8 mouse cellular contexts compared by ENCODE assay signal in genomic region chr7:19755851-19756786, GRCm38 (mm10). TPM values are rescaled to one million over a fixed set of nuclear protein-coding genes. Genes with fewer than 3 reads are reported as not detected.
DNase-seq lines count a peak whose midpoint lies in the region; ATAC-seq and TF ChIP-seq lines count a peak whose summit lies in the region.
"Had no signal": no experiment of that assay in that cellular context is flagged by ENCODE, and none has a peak within 500 bp of the region (broad histone marks: within the 10 kb centered on the region; RNA-seq: fewer than 3 reads in every experiment).

No protein-coding gene starts in this region.

- H3K9ac ChIP-seq in liver, embryonic 14.5 days (replicated peaks): no peak overlapping the region
- H3K9ac ChIP-seq: liver, embryonic 15.5 days had no signal

- H3K4me3 ChIP-seq in brown adipose tissue, adult 24 weeks (ENCODE audit: insufficient read depth, low read depth, low read length): peak overlapping the region; percentile 25
- no peak overlapping the region for H3K4me3 ChIP-seq in liver, embryonic 14.5 days (ENCODE audit: insufficient read depth in 1 of 2, low read depth in 2 of 2, low read length in 2 of 2)
- H3K4me3 ChIP-seq: liver, embryonic 15.5 days had no signal

- no peaks in the 10 kb centered on the region for H3K9me3 ChIP-seq in liver, embryonic 14.5 days (ENCODE audit: control insufficient read depth, low read length)
- H3K9me3 ChIP-seq: liver, embryonic 15.5 days had no signal

- peak; percentile 82 for DNase-seq in adrenal gland, adult 2 months
- peak; percentile 89 to 91 for DNase-seq in heart, postnatal 14 days
- DNase-seq in liver, embryonic 14.5 days (ENCODE audit: low read depth in 3 of 3, low spot score in 3 of 3): no peak
- no peak for DNase-seq in layer of hippocampus, adult 8-10 months (ENCODE audit: low spot score in 2 of 2)
- no peak for DNase-seq in retina, postnatal 1 day

- H3K36me3 ChIP-seq in liver, embryonic 14.5 days (replicated peaks; ENCODE audit: control insufficient read depth, insufficient read depth, low read depth): no peaks in the 10 kb centered on the region
- H3K36me3 ChIP-seq: liver, embryonic 15.5 days had no signal

- ATAC-seq in liver, embryonic 14.5 days (ENCODE audit: insufficient read depth): 0 out of 2 replicates have a peak, but pooled peaks have one; percentile 30
- no peak for ATAC-seq in monocyte, adult 5-6 weeks (replicated peaks; ENCODE audit: insufficient number of reproducible peaks, low FRiP score, low TSS enrichment, poor library complexity, severe bottlenecking)

- 39% methylated on average over 24 of the region's 24 CpGs for WGBS in liver, embryonic 14.5 days (ENCODE audit: insufficient replicate concordance)

- intact Hi-C loops in heart, postnatal 14 days (cut with DNase I): no loop called here

- no peak overlapping the region for H3K4me2 ChIP-seq in liver, embryonic 14.5 days (ENCODE audit: low read depth)
- H3K4me2 ChIP-seq: liver, embryonic 15.5 days had no signal

- H3K4me1 ChIP-seq in brown adipose tissue, adult 24 weeks (ENCODE audit: control insufficient read depth, insufficient read depth, insufficient read length, low read length): peaks cover 32% of the 10 kb centered on the region
- peaks cover 0 to 1% of the 10 kb centered on the region in 2 experiments; a peak in 1 of 4 replicates for H3K4me1 ChIP-seq in liver, embryonic 14.5 days (replicated peaks; ENCODE audit: control insufficient read depth in 2 of 2, insufficient read depth in 2 of 2, low read length in 1 of 2)

- peaks cover 2% of the 10 kb centered on the region; the same call in 1 of the 2 replicates for H3K27me3 ChIP-seq in liver, embryonic 14.5 days (ENCODE audit: control insufficient read depth, insufficient read depth, low read length)

- TF ChIP-seq EP300 in liver, embryonic 14.5 days (IDR thresholded peaks at IDR 0.05; ENCODE audit: low read depth): no peak

- H3K27ac ChIP-seq in brown adipose tissue, adult 24 weeks (replicated peaks; ENCODE audit: low read depth, low read length): peak overlapping the region; percentile 93
- H3K27ac ChIP-seq in liver, embryonic 14.5 days: no peak overlapping the region
- H3K27ac ChIP-seq: liver, embryonic 15.5 days had no signal

- no peak for TF ChIP-seq CTCF in liver, embryonic 14.5 days (IDR thresholded peaks at IDR 0.05; ENCODE audit: low read depth)

RNA-seq across cellular contexts. Expression of gene Nectin2, which starts 5.8 kb away (rescaled TPM):
- 10 to 100 TPM; 76.9 to 98.1 TPM for total RNA-seq in adrenal gland, adult 2 months (2021)
- polyA plus RNA-seq in adrenal gland, adult 2 months (2012; rRNA removed): 138 and 165 TPM in 2 replicates
- polyA plus RNA-seq in brown adipose tissue, adult 24 weeks (2012; ENCODE audit: insufficient read depth, insufficient read length, missing spikeins): 36.0 and 38.3 TPM in 2 replicates
- 10 to 100 TPM; 37.2 to 39.7 TPM for total RNA-seq in heart, postnatal 14 days (2021)
- 7.8 and 8.9 TPM in 2 replicates for polyA plus RNA-seq in liver, embryonic 14.5 days (2012; rRNA removed)
- polyA plus RNA-seq in liver, embryonic 14.5 days (2014; fragmentation: Nextera tagmentation; extraction: Ambion mirVana): 10.2 and 10.3 TPM in 2 replicates
- not detected in 3 replicates for total RNA-seq in monocyte, adult 5-6 weeks (2017)
- total RNA-seq in layer of hippocampus, adult 8-10 months (2022): 1 to 10 TPM; 5.7 to 8.2 (median 7.0) TPM

RNA-seq across cellular contexts. Expression of gene Bcam, which starts 14.7 kb away (rescaled TPM):
- 10 to 100 TPM; 35.9 to 61.1 TPM for total RNA-seq in adrenal gland, adult 2 months (2021)
- 103 and 108 TPM in 2 replicates for polyA plus RNA-seq in adrenal gland, adult 2 months (2012; rRNA removed)
- 7.6 and 20.8 TPM in 2 replicates for polyA plus RNA-seq in brown adipose tissue, adult 24 weeks (2012; ENCODE audit: insufficient read depth, insufficient read length, missing spikeins)
- total RNA-seq in heart, postnatal 14 days (2021): 100 to 1,000 TPM; 225 to 236 TPM
- 6.3 and 7.6 TPM in 2 replicates for polyA plus RNA-seq in liver, embryonic 14.5 days (2012; rRNA removed)
- polyA plus RNA-seq in liver, embryonic 14.5 days (2014; fragmentation: Nextera tagmentation; extraction: Ambion mirVana): 4.9 and 6.6 TPM in 2 replicates
- total RNA-seq in monocyte, adult 5-6 weeks (2017): not detected in 3 replicates
- total RNA-seq in layer of hippocampus, adult 8-10 months (2022): 10 to 100 TPM; 11.0 to 15.2 (median 13.2) TPM

RNA-seq across cellular contexts. Expression of gene Cblc, which starts 40.5 kb away (rescaled TPM):
- total RNA-seq in adrenal gland, adult 2 months (2021): not detected
- 0.60 TPM in 1 of 2 replicates, not detected in the other for polyA plus RNA-seq in adrenal gland, adult 2 months (2012; rRNA removed)
- polyA plus RNA-seq in brown adipose tissue, adult 24 weeks (2012; ENCODE audit: insufficient read depth, insufficient read length, missing spikeins): 1.6 TPM in 1 of 2 replicates, not detected in the other
- not detected for total RNA-seq in heart, postnatal 14 days (2021)
- 0.95 and 1.2 TPM in 2 replicates for polyA plus RNA-seq in liver, embryonic 14.5 days (2012; rRNA removed)
- polyA plus RNA-seq in liver, embryonic 14.5 days (2014; fragmentation: Nextera tagmentation; extraction: Ambion mirVana): 1.1 and 1.3 TPM in 2 replicates
- total RNA-seq in monocyte, adult 5-6 weeks (2017): not detected in 3 replicates
- total RNA-seq in layer of hippocampus, adult 8-10 months (2022): not detected

RNA-seq across cellular contexts. Expression of gene Tomm40, which starts 40.9 kb away (rescaled TPM):
- 100 to 1,000 TPM; 115 to 143 TPM for total RNA-seq in adrenal gland, adult 2 months (2021)
- polyA plus RNA-seq in adrenal gland, adult 2 months (2012; rRNA removed): 164 and 165 TPM in 2 replicates
- 64.2 and 86.3 TPM in 2 replicates for polyA plus RNA-seq in brown adipose tissue, adult 24 weeks (2012; ENCODE audit: insufficient read depth, insufficient read length, missing spikeins)
- 100 to 1,000 TPM; 107 to 120 TPM for total RNA-seq in heart, postnatal 14 days (2021)
- 53.7 and 57.3 TPM in 2 replicates for polyA plus RNA-seq in liver, embryonic 14.5 days (2012; rRNA removed)
- polyA plus RNA-seq in liver, embryonic 14.5 days (2014; fragmentation: Nextera tagmentation; extraction: Ambion mirVana): 58.2 and 75.8 TPM in 2 replicates
- total RNA-seq in monocyte, adult 5-6 weeks (2017): 19.6 to 24.2 TPM (median 23.8 TPM) in 3 replicates
- total RNA-seq in layer of hippocampus, adult 8-10 months (2022): 100 to 1,000 TPM; 104 to 112 (median 109) TPM

RNA-seq across cellular contexts. Expression of gene Apoe, which starts 57.1 kb away (rescaled TPM):
- total RNA-seq in adrenal gland, adult 2 months (2021): 1,000 to 10,000 TPM; 1,105 to 1,118 TPM
- 1,670 and 1,938 TPM in 2 replicates for polyA plus RNA-seq in adrenal gland, adult 2 months (2012; rRNA removed)
- 777 and 1,675 TPM in 2 replicates for polyA plus RNA-seq in brown adipose tissue, adult 24 weeks (2012; ENCODE audit: insufficient read depth, insufficient read length, missing spikeins)
- 100 to 1,000 TPM; 243 to 352 TPM for total RNA-seq in heart, postnatal 14 days (2021)
- 1,802 and 2,400 TPM in 2 replicates for polyA plus RNA-seq in liver, embryonic 14.5 days (2012; rRNA removed)
- polyA plus RNA-seq in liver, embryonic 14.5 days (2014; fragmentation: Nextera tagmentation; extraction: Ambion mirVana): 1,630 and 1,854 TPM in 2 replicates
- total RNA-seq in monocyte, adult 5-6 weeks (2017): 4,026 to 6,646 TPM (median 6,582 TPM) in 3 replicates
- total RNA-seq in layer of hippocampus, adult 8-10 months (2022): 1,000 to 10,000 TPM; 1,861 to 4,366 (median 2,827) TPM

Comparison
In these comparisons a context has a peak if more than half of its experiments do, and no peak if none do; other contexts are left out.
1. DNase-seq: peak in adrenal gland, adult 2 months (single experiment) and heart, postnatal 14 days (2 of 2); none in liver, embryonic 14.5 days (0 of 3), layer of hippocampus, adult 8-10 months (0 of 2) and retina, postnatal 1 day (single experiment).
2. RNA of gene Nectin2, which starts 5.8 kb away (total RNA-seq): 76.9 to 98.1 TPM in adrenal gland, adult 2 months and 37.2 to 39.7 TPM in heart, postnatal 14 days; 5.7 to 8.2 TPM in layer of hippocampus, adult 8-10 months and not detected in monocyte, adult 5-6 weeks; every median in the first group is over 4 times any median in the second.
3. RNA of gene Bcam, which starts 14.7 kb away (total RNA-seq): 225 to 236 TPM in heart, postnatal 14 days, 35.9 to 61.1 TPM in adrenal gland, adult 2 months and 11.0 to 15.2 TPM in layer of hippocampus, adult 8-10 months; not detected in monocyte, adult 5-6 weeks; every median in the first group is over 10 times any median in the second.